Mouse (Mus musculus) megakaryocyte, embryonic 14.5 days (primary cell): ENCODE measurements around the gene Ybx2.

Source experiments
- FLI1 ChIP-seq: IDR thresholded peaks from 2 replicates; pipeline ENCODE4 v1.6.1; 2012; ENCODE audit warnings: low read length, inconsistent platforms, mixed read lengths
- GATA1 ChIP-seq: IDR thresholded peaks from 3 replicates; pipeline ENCODE4 v1.6.1; 2012; ENCODE audit warnings: mixed read lengths, low read length, inconsistent platforms, borderline replicate concordance

DNA sequence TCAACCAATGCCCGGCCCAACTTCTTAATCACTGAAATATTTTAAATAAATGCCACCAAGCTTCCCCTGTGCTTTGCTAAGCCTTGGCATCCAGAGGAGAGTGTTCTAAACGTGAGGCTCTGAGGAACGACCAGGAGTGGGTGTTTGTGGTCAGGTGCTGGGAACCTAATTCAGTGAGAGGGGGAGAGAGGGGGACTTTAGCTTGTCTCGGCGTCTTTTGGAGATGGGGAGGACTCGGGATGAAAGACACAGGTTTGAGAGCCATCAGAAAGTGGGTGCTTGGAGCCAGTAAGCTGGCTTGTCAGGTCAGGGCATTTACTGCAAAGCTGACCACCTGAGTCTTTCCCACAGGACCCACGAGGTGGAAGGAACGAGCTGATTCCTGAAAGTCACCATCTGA lies 3.8 kb upstream of the Ybx2 start:
- no peak for TF ChIP-seq GATA1
- TF ChIP-seq FLI1: no peak
